Mouse (Mus musculus) spleen, postnatal 10 days (tissue): ENCODE data around the gene Tjp2.
"Not testable (repeated sequence)": the region's sequence is repeated elsewhere in the genome, so short reads cannot be mapped to it uniquely, and the experiment has no call there.

Experiments
- DNase-seq, 2 experiments: peaks; one replicate each; pipeline ENCODE4 v3.0.0; 2021 to 2022; ENCODE audit warnings: low spot score in 2 of 2

The Tjp2 gene

GRCm38 (mm10) chr19:24123534-24124290 is 101.1 kb downstream of the Tjp2 start:
- no peak for DNase-seq

DNA sequence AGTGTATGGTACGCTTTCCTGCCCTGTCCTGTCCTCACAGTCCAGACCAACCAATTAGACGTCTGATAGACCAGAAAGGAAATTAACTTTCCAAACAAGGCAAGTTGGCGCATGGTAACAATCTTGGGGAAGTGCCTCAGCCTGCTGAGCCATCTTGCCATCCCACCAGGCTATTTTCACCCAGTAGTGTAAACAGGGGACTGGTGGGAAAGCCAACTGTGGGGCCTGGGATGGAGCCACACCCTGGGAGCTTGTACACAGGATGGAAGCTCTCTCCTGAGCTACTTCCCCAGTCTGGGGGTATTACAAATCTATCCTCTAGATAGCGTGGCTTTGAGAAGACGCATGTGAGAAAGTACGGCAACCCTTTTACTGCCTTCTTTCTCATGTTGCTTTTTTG is 101.7 kb downstream of the Tjp2 start:
- no peak for DNase-seq

DNA sequence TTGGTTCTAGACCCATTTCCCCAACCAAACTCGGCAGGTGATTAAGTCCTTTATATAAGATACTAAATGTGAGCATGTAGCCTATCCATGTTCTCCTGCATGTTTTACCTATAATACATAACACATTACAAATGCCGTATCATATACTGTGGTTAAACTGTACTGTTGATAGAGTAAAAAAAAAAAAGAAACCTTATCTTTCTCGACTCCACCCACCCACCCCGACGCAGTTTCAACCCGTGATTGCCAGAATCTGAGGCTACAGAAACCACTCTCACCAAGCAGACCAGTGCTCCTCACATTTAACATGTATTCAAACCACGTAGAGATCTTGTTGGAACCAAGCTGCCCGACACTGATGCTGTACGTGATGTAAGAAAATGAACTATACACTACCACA is 102.2 kb downstream of the Tjp2 start:
- DNase-seq: no peak

DNA sequence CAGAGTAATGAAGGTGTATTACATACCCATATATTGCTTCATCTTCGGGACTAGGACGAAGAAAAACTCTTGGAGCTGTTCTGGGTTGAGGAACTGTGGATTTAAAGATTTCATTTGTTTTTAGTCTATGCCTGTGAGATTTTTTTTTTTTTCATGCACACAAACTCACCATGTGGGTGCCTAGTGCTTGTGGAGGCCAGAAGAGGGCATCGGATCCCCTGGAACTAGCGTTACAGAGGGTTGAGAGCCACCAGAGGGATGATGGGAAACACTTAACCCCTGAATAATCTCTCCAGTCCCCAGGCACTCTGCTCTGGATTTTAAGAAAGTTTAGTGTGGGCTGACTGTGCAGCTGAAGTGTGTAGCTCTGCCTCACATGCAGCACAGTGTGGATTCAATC is 104.0 kb downstream of the Tjp2 start:
- no peak for DNase-seq

DNA sequence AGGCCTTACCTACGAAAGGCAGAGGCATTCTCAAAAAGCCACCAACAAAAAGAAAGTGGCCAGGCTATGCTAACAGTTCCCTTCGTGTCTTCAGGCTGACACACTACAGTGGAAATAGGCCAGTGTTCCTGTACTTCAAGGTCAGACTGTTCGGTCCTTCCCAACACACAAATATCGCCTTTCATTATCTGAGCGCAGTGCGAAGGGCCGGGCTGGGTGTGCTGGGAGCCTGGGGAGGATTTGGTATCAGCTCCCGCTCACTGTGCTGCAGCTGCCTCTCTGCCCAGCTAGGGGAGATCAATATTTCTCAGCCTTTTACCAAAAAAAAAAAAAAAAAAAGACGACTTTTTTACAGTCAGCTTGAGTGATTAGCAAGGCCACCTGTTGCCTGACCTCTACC is 106.1 kb downstream of the Tjp2 start:
- DNase-seq: no peak

DNA sequence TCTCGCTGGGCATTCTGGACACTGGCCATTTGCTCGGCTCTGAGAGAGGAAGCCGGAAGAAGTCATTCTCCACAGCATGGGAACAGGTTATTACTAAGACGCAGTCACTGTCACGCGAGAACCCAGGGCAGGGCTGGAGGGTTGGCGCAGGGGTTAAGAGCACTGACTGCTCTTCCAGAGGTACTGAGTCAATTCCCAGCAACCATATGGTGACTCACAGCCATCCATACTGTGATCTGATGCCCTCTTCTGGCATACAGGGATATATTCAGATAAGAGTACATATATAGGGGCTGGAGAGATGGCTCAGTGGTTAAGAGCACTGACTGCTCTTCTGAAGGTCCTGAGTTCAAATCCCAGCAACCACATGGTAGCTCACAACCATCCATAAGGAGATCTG is 113.2 kb downstream of the Tjp2 start:
- no peak for DNase-seq

DNA sequence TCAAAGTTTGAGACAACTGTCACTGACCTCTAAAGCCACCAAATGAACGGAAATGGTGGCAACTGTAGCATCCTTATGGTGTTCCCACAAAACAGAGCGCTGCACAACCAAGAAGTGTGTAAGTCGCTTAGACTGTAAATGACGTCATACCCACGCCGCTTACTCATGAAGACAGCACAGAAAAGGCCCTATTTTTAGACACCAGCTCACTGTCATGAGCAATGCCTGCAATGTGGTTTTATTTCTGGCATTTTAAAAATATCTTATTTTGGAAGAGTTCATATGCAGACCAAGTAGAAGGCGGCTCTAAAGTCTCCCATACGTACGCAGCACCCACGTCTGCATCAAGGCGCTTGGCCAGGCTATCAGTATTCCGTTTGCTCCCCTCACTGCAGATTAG is 117.1 kb downstream of the Tjp2 start:
- DNase-seq: no peak

DNA sequence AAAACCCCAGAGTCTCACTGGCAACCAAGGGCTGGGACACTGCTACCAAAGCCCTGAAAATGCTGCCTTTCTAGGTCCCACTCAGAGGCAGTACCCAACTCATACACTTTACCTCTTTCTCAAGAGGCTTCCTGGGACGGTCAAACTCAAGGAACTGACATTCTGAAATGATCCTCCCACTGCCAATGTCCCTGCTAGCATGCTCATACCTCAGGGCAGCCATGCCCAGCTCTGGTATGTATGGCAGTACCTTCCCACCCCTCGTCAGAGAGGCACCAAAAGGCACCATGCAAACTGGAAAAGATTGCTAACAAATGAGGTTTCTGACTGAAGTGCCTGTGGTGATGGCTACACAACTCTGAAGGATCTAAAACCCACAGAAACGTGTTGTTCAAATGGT is 121.0 kb downstream of the Tjp2 start:
- no peak for DNase-seq

- no peak for DNase-seq
Observed at GRCm38 (mm10) chr19:24102562-24103126, 122.2 kb downstream of the Tjp2 start.

- DNase-seq: no peak
Observed at GRCm38 (mm10) chr19:24101183-24101582, 123.6 kb downstream of the Tjp2 start.

- no peak for DNase-seq
Observed at GRCm38 (mm10) chr19:24098691-24099090, 126.1 kb downstream of the Tjp2 start.

DNA sequence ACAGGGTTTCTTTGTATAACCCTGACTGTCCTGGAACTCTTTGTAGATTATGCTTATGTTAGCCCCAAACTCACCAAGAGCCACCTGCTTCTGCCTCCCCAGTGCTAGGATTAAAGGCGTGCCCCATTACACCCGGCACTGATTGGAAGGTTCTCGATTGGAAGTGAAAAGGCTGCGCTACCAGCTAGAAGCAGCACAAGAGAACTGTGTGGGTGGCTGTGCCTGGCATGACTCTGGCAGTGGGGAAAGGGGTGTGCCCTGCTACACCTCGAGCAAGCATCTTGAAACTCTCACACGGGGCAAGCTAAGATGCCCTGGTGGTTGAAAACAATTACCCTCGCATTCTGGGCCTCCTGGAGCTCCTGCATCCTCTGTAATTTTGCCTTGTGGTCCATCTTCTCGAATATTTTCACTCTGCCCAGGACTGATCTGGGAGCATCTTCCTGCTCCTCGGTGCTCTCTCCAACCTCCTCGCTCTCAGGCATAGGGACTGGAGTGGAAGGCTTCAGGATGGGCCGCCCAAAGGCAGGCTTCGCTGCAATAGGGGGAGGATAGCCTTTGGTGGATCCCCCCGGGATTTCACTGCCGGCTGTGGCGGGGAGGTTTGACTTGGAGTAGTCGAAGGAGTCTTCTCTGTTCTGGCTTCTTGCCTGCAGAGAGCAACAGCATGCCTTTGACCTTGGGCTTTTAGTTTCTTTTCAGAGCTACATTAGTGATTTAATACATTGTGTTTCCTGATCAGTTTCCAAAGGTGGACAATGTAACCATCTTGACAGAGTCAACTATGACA is 127.0 kb downstream of the Tjp2 start:
- no peak for DNase-seq

- DNase-seq: not testable (repeated sequence)
Observed at GRCm38 (mm10) chr19:24092060-24092459, 132.8 kb downstream of the Tjp2 start.

GRCm38 (mm10) chr19:24090366-24090765 is 134.5 kb downstream of the Tjp2 start:
- no peak for DNase-seq

DNA sequence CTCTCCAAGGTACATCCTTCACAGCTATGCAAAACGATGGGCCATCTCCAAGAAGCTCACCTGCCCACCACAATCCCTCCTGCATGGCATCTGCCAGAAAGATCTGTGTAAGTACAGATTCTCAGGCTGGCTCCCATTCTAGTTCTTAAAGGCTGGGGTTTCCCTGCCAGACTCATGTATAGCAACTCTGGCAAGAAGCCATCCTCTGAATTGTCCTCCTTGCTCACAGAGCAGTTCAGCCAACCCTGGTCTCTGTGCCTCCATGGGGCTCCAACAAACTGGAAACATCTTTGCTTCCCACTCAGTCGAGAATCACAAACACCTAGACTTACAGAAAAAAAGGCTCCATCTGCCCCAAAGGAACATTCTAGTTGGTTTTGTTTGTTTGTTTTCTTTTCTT is 139.5 kb downstream of the Tjp2 start:
- DNase-seq: no peak

- no peak for DNase-seq
Observed at GRCm38 (mm10) chr19:24080417-24081080, 144.3 kb downstream of the Tjp2 start.

- DNase-seq: no peak
Observed at GRCm38 (mm10) chr19:24077658-24078057, 147.2 kb downstream of the Tjp2 start.

GRCm38 (mm10) chr19:24076536-24076935 is 148.3 kb downstream of the Tjp2 start:
- no peak for DNase-seq

GRCm38 (mm10) chr19:24075927-24076326 is 148.9 kb downstream of the Tjp2 start:
- DNase-seq: no peak

GRCm38 (mm10) chr19:24073155-24073554 is 151.7 kb downstream of the Tjp2 start:
- DNase-seq: no peak

- DNase-seq: no peak
Observed at GRCm38 (mm10) chr19:24064348-24064895, 160.4 kb downstream of the Tjp2 start.

DNA sequence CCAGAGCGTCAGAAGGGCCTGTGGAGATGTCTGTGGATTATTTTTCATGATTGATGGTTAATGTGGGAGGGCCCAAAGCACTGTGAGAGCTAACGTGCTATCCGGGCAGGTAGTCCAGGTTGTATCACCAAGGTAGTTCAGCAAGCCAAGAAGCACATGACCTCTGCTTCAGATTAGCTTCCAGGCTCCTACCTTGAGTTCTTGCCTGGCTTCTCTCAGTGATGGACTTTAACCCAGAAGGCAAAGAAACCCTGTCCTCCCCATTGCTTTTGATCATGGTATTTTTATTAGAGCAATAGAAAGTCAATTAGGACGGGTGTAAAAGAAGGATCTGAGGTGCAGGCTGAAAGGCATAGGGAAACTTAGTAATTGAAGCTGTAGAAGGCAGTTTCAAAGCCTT is 161.2 kb downstream of the Tjp2 start:
- DNase-seq: no peak
